Mouse (Mus musculus) CH12.LX (cell line): ENCODE measurements at regions not wholly inside any gene's neighbourhood (a gene's known extent, or its start where the extent isn't known, plus 50 kb on each side); places are given as distances from the start of the nearest gene placed in this dataset.

Source experiments
- DNase-seq: peaks from one replicate; pipeline ENCODE4 v3.0.0-alpha.2; 2013; ENCODE audit errors: extremely low read depth
- H3K27ac ChIP-seq: 2 replicates; pipeline ENCODE4 v1.5.1; 2012; ENCODE audit warnings: low read depth, mild to moderate bottlenecking, control low read depth, moderate library complexity; ENCODE audit not compliant: insufficient read depth
- H3K27me3 ChIP-seq: replicated peaks from 2 replicates; pipeline ENCODE3; 2012; ENCODE audit warnings: inconsistent platforms
- H3K36me3 ChIP-seq, 2 experiments: replicated peaks in 1 of 2; 2 replicates each; pipeline versions ENCODE3 to v1.6.1; 2012; ENCODE audit warnings: inconsistent platforms in 1 of 2, low read length in 1 of 2, mild to moderate bottlenecking in 1 of 2, mixed read lengths in 1 of 2, moderate library complexity in 1 of 2; ENCODE audit not compliant: control insufficient read depth in 1 of 2, insufficient read depth in 1 of 2
- H3K4me1 ChIP-seq, 2 experiments: 2 replicates each; pipeline ENCODE4 v1.6.1; 2012; ENCODE audit warnings: inconsistent platforms in 1 of 2, moderate library complexity in 1 of 2; ENCODE audit not compliant: insufficient read depth in 2 of 2, control insufficient read depth in 1 of 2
- H3K4me2 ChIP-seq: 2 replicates; pipeline ENCODE4 v1.6.1; 2012; ENCODE audit warnings: low read depth, mild to moderate bottlenecking, control low read depth; ENCODE audit not compliant: poor library complexity, insufficient read depth, severe bottlenecking
- H3K4me3 ChIP-seq, 3 experiments: fragments of 150-350 bp in 1 of 3; sonication (generic) in 1 of 3; replicated peaks in 1 of 3; 2 replicates each; pipeline versions ENCODE3 to v1.5.1; 2011 to 2012; ENCODE audit warnings: low read depth in 2 of 3, low read length in 2 of 3, mild to moderate bottlenecking in 2 of 3, moderate library complexity in 2 of 3, control low read depth in 1 of 3, improper control_type of control experiment in 1 of 3, inconsistent platforms in 1 of 3, mixed read lengths in 1 of 3; ENCODE audit not compliant: poor library complexity in 1 of 3
- H3K79me2 ChIP-seq: replicated peaks from 2 replicates; pipeline ENCODE4 v1.6.1; 2012; ENCODE audit warnings: mild to moderate bottlenecking, moderate library complexity; ENCODE audit not compliant: control insufficient read depth, poor library complexity, insufficient read depth, severe bottlenecking; ENCODE audit errors: extremely low read depth
- H3K9ac ChIP-seq: 2 replicates; pipeline ENCODE4 v1.6.1; 2012; ENCODE audit warnings: low read depth, mild to moderate bottlenecking, control low read depth, moderate library complexity; ENCODE audit not compliant: insufficient read depth
- H3K9me3 ChIP-seq: replicated peaks from 2 replicates; pipeline ENCODE3; 2012; ENCODE audit warnings: low read length, inconsistent platforms, mixed read lengths
- CHD2 ChIP-seq: IDR thresholded peaks from 2 replicates; pipeline ENCODE4 v1.6.1; 2011; ENCODE audit warnings: low read length, improper control_type of control experiment
- CTCF ChIP-seq, 2 experiments: IDR thresholded peaks in 1 of 2; conservative IDR thresholded peaks in 1 of 2; 2 replicates each; pipeline ENCODE4 v1.5.1; 2011 to 2012; ENCODE audit warnings: low read depth in 2 of 2, low read length in 2 of 2, improper control_type of control experiment in 1 of 2, inconsistent platforms in 1 of 2, mild to moderate bottlenecking in 1 of 2, moderate library complexity in 1 of 2
- JUND ChIP-seq: conservative IDR thresholded peaks from 2 replicates; pipeline ENCODE4 v1.6.1; 2011; ENCODE audit warnings: low read depth, low read length, improper control_type of control experiment
- KAT2A ChIP-seq: IDR thresholded peaks from 2 replicates; pipeline ENCODE4 v1.6.1; 2012; ENCODE audit warnings: low read length, improper control_type of control experiment, inconsistent platforms; ENCODE audit not compliant: insufficient replicate concordance
- MEF2A ChIP-seq: IDR thresholded peaks from 2 replicates; pipeline ENCODE4 v1.6.1; 2014; ENCODE audit warnings: low read depth, mild to moderate bottlenecking, inconsistent platforms, low read length, improper control_type of control experiment, borderline replicate concordance
- PAX5 ChIP-seq: IDR thresholded peaks from 2 replicates; pipeline ENCODE4 v1.6.1; 2012; ENCODE audit warnings: low read length, inconsistent platforms, mixed read lengths
- POLR2A ChIP-seq: IDR thresholded peaks from 2 replicates; pipeline ENCODE4 v1.6.1; 2011; ENCODE audit warnings: low read depth, mild to moderate bottlenecking, improper control_type of control experiment, low read length
- POLR2AphosphoS2 ChIP-seq: IDR thresholded peaks from 2 replicates; pipeline ENCODE4 v1.6.1; 2011; ENCODE audit warnings: low read depth, low read length, improper control_type of control experiment
- TBP ChIP-seq: conservative IDR thresholded peaks from 2 replicates; pipeline ENCODE4 v1.6.1; 2011; ENCODE audit warnings: low read depth, low read length, improper control_type of control experiment
- TCF12 ChIP-seq: IDR thresholded peaks from 2 replicates; pipeline ENCODE4 v1.6.1; 2014; ENCODE audit warnings: low read depth, mild to moderate bottlenecking, inconsistent platforms, low read length, improper control_type of control experiment
- UBTF ChIP-seq: IDR thresholded peaks from 2 replicates; pipeline ENCODE4 v1.6.1; 2012; ENCODE audit warnings: low read depth, mild to moderate bottlenecking, inconsistent platforms, low read length, improper control_type of control experiment, moderate library complexity
- USF1 ChIP-seq: IDR thresholded peaks from 2 replicates; pipeline ENCODE4 v1.6.1; 2014; ENCODE audit warnings: low read depth, mild to moderate bottlenecking, inconsistent platforms, low read length, improper control_type of control experiment
- USF2 ChIP-seq: conservative IDR thresholded peaks from 2 replicates; pipeline ENCODE4 v1.6.1; 2011; ENCODE audit warnings: low read depth, low read length, improper control_type of control experiment
- ZC3H11A ChIP-seq: IDR thresholded peaks from 2 replicates; pipeline ENCODE4 v1.6.1; 2012; ENCODE audit warnings: low read depth, mild to moderate bottlenecking, inconsistent platforms, low read length, improper control_type of control experiment
- ZKSCAN1 ChIP-seq: IDR thresholded peaks from 2 replicates; pipeline ENCODE4 v1.6.1; 2012; ENCODE audit warnings: low read depth, inconsistent platforms, low read length, improper control_type of control experiment, borderline replicate concordance
- ZMIZ1 ChIP-seq: IDR thresholded peaks from 2 replicates; pipeline ENCODE4 v1.6.1; 2012; ENCODE audit warnings: low read depth, mild to moderate bottlenecking, inconsistent platforms, low read length, improper control_type of control experiment
- ZNF384 ChIP-seq: IDR thresholded peaks from 2 replicates; pipeline ENCODE4 v1.6.1; 2012; ENCODE audit warnings: low read depth, low read length, improper control_type of control experiment, inconsistent platforms
- dilution Hi-C: fragments of 300-500 bp; cut with MboI; formaldehyde crosslinking; loops from 2 replicates; pipeline ENCODE4 v1.14.3; 2020; ENCODE audit warnings: low sequenced_read_pairs; ENCODE audit not compliant: extremely low pct_unique_long_range_greater_than_20kb, extremely low pct_ligation_motif_present
- in situ Hi-C: fragments of 300-500 bp; cut with MboI; formaldehyde crosslinking; loops from 3 replicates; pipeline ENCODE4 v1.14.3; 2019; ENCODE audit warnings: low sequenced_read_pairs, low pct_ligation_motif_present, low pct_unique_long_range_greater_than_20kb, mixed read lengths

DNA sequence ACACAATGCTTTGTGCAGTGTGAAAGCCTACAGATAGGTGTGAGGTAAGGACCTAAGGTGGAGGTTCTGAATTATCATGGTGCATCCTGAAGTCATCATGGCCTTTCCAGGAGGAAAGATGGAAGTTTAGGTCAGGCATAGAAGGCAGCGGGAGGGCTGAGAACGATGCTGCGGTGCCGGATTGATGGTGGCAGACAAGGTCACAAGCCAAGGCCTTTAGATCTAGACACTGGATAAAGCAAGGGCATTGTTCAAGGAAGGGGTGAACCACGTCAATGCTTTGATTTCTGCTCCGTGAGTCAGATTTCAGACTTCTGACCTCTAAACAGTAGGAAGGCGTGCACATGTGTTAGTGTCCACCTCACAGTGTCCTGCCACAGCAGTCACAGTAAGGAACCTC lies 365.5 kb upstream of the Fam19a5 start:
- Histone ChIP-seq H3K9ac (no peak overlapping the region), H3K36me3 (no peaks in the 10 kb centered on the region), H3K4me3 (no peak overlapping the region), H3K4me1 (no peaks in the 10 kb centered on the region), H3K9me3 (peaks cover 91% of the 10 kb centered on the region), H3K27ac (no peak overlapping the region), H3K79me2 (no peaks in the 10 kb centered on the region), H3K27me3 (no peaks in the 10 kb centered on the region), H3K4me2 (no peak overlapping the region)
- no peak for DNase-seq
- TF ChIP-seq USF1 (no peak), PAX5 (no peak), KAT2A (no peak), TCF12 (no peak), ZNF384 (no peak)
- dilution Hi-C loops (no loop called here), in situ Hi-C loops (no loop called here)

DNA sequence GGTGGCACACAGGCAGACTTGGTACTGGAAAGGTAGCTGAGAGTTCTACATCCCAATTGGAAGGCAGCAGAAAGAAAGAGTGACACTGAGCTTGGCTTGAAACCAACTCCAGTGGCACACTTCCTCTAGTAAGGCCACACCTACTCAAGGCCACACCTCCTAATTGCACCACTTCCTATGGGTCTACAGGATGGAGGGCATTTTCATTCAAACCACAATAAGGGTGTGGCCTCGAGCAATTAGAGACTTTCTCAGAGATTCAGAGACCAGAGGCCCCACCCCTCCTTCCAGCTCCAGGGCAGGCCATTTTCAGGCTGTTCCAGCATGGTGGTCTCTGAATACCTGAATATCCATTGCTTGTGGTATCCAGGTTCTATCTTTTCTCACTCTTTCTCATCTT lies 363.3 kb upstream of the Fam19a5 start:
- peaks cover 92% of the 10 kb centered on the region for H3K9me3 ChIP-seq
- no peak overlapping the region for H3K9ac ChIP-seq
- H3K4me3 ChIP-seq, result no peak overlapping the region
- TF ChIP-seq ZKSCAN1, result no peak
- no peak for TF ChIP-seq POLR2AphosphoS2
- TF ChIP-seq UBTF, result no peak
- no peak for TF ChIP-seq MEF2A
- TF ChIP-seq USF2, result no peak
- no peak for TF ChIP-seq CTCF (conservative IDR thresholded peaks at IDR 0.05 in 1 of 2, IDR thresholded peaks at IDR 0.05 in 1 of 2; ENCODE audit: low read depth in 2 of 2, low read length in 2 of 2)
- no peak for TF ChIP-seq CHD2
- no peak for TF ChIP-seq JUND
- TF ChIP-seq ZMIZ1, result no peak
- no peaks in the 10 kb centered on the region for H3K27me3 ChIP-seq
- DNase-seq, result no peak
- no peak overlapping the region for H3K4me2 ChIP-seq
- no peaks in the 10 kb centered on the region for H3K36me3 ChIP-seq
- in situ Hi-C loops, result no loop called here
- H3K79me2 ChIP-seq, result no peaks in the 10 kb centered on the region
- no peaks in the 10 kb centered on the region for H3K4me1 ChIP-seq
- dilution Hi-C loops, result no loop called here
- no peak overlapping the region for H3K27ac ChIP-seq

DNA sequence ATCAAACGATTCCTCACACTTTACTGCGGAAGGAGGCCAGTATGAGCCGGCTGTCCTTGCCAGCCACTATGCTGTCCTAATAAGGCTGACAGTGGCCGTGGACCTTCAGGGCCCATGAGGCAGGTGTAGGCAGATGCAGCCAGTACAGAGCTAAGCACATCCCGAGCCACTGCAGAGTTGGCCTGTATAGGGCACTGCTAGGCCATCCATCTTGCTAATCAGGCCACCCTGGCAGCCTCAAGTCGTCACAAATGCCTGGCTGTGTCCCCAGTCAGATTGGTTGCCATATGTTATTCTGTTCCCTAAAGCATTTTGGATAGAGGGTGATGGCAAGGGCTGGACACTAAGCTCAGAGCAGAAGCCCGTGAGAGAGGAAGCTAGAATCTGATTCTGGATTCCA lies 359.9 kb upstream of the Fam19a5 start:
- Histone ChIP-seq H3K27ac (no peak overlapping the region), H3K4me3 (no peak overlapping the region), H3K9me3 (peaks cover 92% of the 10 kb centered on the region), H3K9ac (no peak overlapping the region)
- in situ Hi-C loops, result no loop called here
- no peak for TF ChIP-seq ZC3H11A
- TF ChIP-seq TBP, result no peak
- TF ChIP-seq POLR2A, result no peak
- TF ChIP-seq, all 38 proteins: peak for 0
- no peaks in the 10 kb centered on the region for H3K4me1 ChIP-seq
- no peaks in the 10 kb centered on the region for H3K79me2 ChIP-seq
- H3K36me3 ChIP-seq, result no peaks in the 10 kb centered on the region
- dilution Hi-C loops, result no loop called here
- no peak for DNase-seq
- H3K4me2 ChIP-seq, result no peak overlapping the region
- H3K27me3 ChIP-seq, result no peaks in the 10 kb centered on the region
